Mouse (Mus musculus) left cerebral cortex, adult 8-10 months (tissue): ENCODE data around the gene Adssl1. TPM values are rescaled to one million over a fixed set of nuclear protein-coding genes. Genes with fewer than 3 reads are reported as not detected.
A peak's percentile ranks its signal among the peaks of the same experiment; 100 is the strongest.

Source experiments
- DNase-seq, 2 experiments: peaks; one replicate each; pipeline ENCODE4 v3.0.0; 2022; ENCODE audit warnings: low spot score in 2 of 2
- total RNA-seq, 4 experiments: library from RNA; stranded (reverse); gene quantifications; 2 replicates each; pipeline ENCODE4 v1.2.4; 2022

The Adssl1 gene
- total RNA-seq, 4 experiments from 2014 or later: 21.8 to 41.0 (median 28.6) TPM

- no peak for DNase-seq
These were observed 26.7 kb upstream of the Adssl1 start for GRCm38 (mm10) chr12:112592985-112593734.

- no peak for DNase-seq
These were observed 25.6 kb upstream of the Adssl1 start for GRCm38 (mm10) chr12:112593951-112594915.

DNA sequence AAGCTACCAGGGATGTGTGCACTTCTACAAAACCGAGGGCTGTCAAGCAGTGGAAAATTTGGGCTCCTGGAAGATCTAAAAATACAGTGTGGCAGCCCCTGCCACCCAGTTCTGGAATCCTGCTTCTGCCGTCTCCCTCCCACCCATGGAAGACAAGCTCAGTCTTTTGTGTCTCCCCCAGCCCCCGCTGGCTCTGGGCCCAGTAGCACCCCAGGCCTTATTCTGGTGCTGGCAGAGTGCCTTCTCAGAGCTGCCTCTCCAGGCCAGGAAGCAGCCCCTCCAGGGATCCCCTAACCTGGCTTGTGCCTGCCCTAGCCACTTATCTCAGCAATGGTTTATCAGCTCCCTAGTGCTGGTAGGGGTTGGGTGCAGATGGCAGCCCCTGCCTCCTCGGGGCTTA is 24.9 kb upstream of the Adssl1 start:
- peak in 1 of 2 experiments; percentile 83 for DNase-seq

- DNase-seq: no peak
These were observed 24.2 kb upstream of the Adssl1 start for GRCm38 (mm10) chr12:112595626-112596025.

DNA sequence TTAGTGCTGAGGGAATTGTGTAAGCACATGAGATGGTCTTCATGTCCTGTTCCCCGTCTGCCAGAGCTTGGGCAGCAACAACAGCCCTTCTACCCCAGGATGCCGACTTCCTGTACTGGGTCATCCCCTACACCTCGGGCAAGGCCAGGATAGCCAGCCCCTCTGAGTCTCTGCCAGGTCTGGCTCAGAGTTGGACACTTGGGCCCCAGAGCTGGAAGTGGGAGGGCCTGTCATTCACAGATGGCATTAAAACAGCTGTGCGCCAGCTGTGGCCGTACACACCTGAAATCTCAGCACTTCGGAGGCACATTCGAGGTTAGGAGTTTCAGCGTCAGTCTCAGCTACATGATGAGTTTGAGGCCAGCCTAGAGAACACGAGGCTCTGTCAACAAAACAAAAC is 23.4 kb upstream of the Adssl1 start:
- DNase-seq: no peak

DNA sequence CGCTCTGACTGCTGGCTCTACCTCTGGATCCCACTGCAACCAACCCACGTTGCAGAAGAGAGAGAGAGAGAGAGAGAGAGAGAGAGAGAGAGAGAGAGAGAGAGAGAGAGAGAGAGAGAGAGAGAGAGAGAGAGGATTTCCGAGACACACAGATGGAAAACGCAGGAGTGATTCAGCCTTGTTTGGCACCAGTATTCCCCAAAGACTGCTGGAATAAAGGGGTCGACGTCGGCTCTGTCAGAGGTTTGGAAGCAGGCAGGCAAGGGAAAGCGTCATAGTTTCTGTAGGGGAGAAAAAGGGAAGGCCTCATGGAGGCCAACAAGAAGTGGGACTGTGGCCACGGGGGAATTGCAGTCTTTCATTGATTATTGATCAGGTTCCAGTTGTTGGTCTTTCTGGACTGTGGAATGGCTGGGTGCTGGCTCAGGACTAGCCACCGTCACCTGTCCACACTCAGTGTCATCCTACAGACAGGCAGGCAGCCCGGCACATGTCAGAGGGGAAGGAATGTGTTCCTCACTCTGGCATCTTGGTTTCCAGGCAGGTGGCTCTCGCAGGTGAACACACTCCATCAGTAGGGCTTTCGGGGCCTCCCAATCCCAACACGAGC is 22.8 kb upstream of the Adssl1 start:
- DNase-seq: no peak

GRCm38 (mm10) chr12:112597618-112598017 is 22.2 kb upstream of the Adssl1 start:
- no peak for DNase-seq

GRCm38 (mm10) chr12:112599198-112599597 is 20.6 kb upstream of the Adssl1 start:
- DNase-seq: no peak

DNA sequence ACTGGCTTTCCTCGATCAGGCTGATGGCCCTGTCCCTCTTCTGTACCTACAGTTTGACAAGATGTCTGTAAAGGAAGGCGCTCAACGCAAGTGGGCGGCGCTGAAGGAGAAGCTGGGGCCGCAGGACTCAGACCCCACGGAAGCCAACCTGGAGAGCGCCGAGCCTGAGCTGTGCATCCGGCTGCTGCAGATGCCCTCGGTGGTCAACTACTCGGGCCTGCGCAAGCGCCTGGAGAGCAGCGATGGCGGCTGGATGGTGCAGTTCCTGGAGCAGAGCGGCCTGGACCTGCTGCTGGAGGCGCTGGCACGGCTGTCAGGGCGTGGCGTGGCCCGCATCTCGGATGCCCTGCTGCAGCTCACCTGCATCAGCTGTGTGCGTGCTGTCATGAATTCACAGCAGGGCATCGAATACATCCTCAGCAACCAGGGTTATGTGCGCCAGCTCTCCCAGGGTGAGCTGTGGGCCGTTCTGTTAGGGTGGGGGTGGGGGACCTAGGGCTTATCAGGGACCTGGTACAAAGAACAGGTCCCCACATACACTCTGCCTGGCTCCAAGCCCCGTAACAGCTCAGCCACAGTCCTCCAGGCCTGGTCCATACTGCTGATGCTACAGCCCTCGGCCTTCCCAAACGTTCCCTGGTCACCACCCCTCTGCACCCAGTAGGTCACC is 19.8 kb upstream of the Adssl1 start:
- DNase-seq: no peak

GRCm38 (mm10) chr12:112604022-112604421 is 15.8 kb upstream of the Adssl1 start:
- no peak for DNase-seq

GRCm38 (mm10) chr12:112604709-112605649 is 14.9 kb upstream of the Adssl1 start:
- DNase-seq: no peak

- DNase-seq: peak in 1 of 2 experiments; percentile 76
These were observed 14.1 kb upstream of the Adssl1 start for GRCm38 (mm10) chr12:112605766-112606165.

GRCm38 (mm10) chr12:112606998-112607397 is 12.8 kb upstream of the Adssl1 start:
- DNase-seq: no peak

DNA sequence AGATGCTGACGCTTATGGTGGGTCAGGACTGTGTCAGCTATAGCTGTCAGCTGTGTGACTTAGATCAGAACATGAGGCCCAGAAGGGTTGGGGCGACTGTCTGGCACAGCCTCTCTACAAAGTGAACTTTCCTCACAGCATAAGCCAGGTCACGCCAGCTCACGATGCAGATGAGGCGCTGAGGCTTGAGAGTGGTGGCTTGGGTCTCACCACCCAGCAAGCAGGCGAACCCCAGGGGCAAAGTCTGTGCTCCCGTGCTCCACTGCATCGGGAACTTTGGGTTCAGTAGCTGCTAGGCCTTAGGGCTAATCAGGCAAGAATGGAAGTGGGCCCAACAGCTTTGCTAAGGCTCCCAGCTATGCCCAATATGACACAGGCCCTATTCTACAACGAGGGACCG is 10.8 kb upstream of the Adssl1 start:
- DNase-seq: no peak

DNA sequence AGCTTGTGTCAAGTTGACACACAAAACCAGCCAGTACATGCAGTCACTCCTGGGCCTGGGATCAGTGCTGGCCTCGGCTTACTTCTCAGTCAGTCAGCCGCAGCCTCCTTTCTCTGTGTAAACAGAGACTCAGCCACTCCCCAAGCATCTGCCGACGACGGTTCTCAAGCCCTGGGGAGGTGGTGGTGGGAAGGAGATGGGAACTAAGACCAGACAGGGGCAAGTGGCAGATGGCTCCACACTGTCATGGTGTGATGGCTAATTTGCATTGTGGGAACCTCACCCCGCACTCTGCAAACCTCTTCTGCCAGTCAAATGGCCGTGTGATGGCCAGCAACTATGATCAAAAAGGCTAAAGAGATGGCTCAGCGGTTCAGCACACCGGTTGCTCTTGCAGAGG is 3.2 kb upstream of the Adssl1 start:
- DNase-seq: no peak

DNA sequence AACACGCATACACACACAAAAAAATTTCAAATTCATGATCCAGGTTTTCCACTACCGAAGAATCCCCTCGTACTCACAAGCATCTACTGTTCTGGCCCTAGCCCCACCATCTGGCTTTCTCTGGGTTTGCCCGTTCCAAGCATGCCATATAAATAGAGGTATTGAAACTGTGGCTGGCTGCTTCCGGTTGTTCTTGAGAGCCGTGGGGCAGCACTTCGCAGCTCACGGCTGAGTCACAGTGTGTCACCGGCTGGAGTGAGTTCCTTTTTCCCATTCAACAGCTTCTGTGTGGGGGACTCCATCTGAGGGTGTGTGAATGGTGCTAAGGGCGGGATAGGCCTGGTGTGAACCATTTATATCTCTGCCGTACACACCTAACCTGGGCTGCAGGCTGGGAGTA is 2.7 kb upstream of the Adssl1 start:
- peak in 1 of 2 experiments; percentile 90 for DNase-seq

DNA sequence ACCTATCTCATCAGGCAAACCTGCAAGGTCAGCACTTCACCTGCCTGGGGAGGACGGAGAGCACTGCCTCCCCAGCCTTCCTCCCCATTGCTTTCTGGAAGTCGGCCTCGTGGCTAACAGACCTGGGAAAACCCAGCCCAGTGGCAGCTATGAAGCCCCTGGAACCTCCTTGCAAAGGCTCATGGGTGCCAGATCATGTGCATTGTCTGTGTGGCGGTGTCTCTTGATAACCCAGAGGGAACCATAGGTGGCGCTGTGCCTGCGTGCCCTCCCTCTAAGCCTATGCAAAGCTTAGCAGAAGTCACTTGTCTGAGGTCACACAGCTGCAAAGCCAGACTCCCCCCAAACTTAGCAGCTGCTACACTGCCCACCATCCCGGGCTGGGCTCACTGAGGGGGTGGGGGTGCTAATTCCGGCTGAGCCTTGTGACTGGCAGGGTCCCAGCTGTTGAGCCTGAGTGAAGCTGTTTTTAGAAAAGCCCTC is 1.9 kb upstream of the Adssl1 start:
- DNase-seq: peak in 1 of 2 experiments; percentile 73

- DNase-seq: no peak
These were observed 712 bp upstream of the Adssl1 start for GRCm38 (mm10) chr12:112618981-112619685.

DNA sequence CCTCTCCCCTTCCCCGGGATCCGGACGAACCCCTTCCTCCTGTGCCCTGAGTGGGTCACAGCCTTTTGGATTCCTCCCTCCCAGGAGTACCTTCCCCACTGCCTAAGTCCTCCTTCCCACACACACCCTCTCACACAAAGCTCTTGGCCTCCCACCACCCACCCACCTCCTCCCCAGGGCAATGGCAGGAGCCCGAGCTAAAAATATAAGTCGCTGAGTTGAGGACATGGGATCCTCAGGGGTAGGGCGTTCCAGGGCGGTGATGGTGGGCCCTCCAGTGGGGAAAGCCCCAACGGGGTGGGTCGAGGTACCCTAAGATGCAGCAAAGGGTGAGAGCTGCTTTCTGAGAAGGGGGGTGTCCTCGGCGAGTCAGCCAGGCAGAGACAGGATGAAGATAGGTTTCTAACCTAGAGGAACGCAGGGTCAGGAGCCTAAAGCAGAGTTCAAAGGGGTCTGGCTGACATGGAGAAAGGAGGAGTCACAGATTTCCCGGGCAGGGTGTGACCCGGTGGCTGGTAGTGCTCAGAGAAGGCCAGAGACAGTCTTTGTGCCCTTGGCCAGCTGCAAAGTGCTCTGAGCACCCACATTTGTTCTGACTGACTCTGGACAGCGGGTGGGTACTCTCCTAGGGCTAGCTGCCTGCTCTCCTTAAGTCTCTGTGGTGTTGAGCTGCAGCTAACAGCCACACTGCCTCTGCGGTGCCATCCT is 663 bp downstream of the Adssl1 start:
- no peak for DNase-seq
